ENCODE assay signal across 8 mouse cellular contexts in the genomic region with DNA sequence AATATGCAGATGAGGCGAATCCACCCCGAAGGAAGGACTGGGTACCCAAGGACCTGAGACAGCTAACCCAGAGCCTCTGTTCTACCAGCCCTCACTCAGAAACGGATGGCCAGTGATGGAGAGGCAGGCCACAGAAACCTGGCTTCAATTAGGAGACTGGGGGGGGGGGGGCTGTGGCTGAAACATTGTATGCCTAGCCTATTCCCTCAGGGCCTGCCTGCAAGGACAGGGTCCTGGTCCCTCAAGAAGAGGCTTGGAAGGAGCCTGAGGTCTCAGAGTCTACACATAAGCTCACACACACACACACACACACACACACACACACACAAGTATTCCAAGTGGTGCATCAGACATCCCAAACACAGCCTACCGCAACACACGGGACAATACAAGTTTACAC. TPM values are rescaled to one million over a fixed set of nuclear protein-coding genes. Genes with fewer than 3 reads are reported as not detected.
DNase-seq lines count a peak whose midpoint lies in the region; ATAC-seq lines count a peak whose summit lies in the region.

No protein-coding gene starts in this region.

- peaks cover 41% of the 10 kb centered on the region for H3K27me3 ChIP-seq in heart, embryonic 13.5 days (replicated peaks)
- peaks cover 13% of the 10 kb centered on the region for H3K27me3 ChIP-seq in midbrain, embryonic 13.5 days
- no peaks in the 10 kb centered on the region for H3K27me3 ChIP-seq in midbrain, embryonic 14.5 days (ENCODE audit: control insufficient read depth, insufficient read depth, low read length)
- H3K27me3 ChIP-seq in limb, embryonic 15.5 days, result no peaks in the 10 kb centered on the region

- WGBS in heart, embryonic 13.5 days, result 42% methylated on average over 5 of the region's 5 CpGs
- WGBS in midbrain, embryonic 13.5 days, result 49% methylated on average over 5 of the region's 5 CpGs
- WGBS in midbrain, embryonic 14.5 days, result 52% methylated on average over 5 of the region's 5 CpGs
- 18% methylated on average over 5 of the region's 5 CpGs for WGBS in limb, embryonic 15.5 days

- no peak for ATAC-seq in heart, embryonic 13.5 days (ENCODE audit: extremely low read depth, insufficient number of reproducible peaks, low FRiP score, low TSS enrichment)
- no peak for ATAC-seq in midbrain, embryonic 13.5 days
- ATAC-seq in midbrain, embryonic 14.5 days (ENCODE audit: low FRiP score, low TSS enrichment), result no peak
- no peak for ATAC-seq in limb, embryonic 15.5 days (ENCODE audit: insufficient number of reproducible peaks, low FRiP score, low TSS enrichment, low read depth)

- peaks cover 36% of the 10 kb centered on the region for H3K4me1 ChIP-seq in heart, embryonic 13.5 days
- H3K4me1 ChIP-seq in midbrain, embryonic 13.5 days (replicated peaks), result peaks cover 23% of the 10 kb centered on the region
- H3K4me1 ChIP-seq in midbrain, embryonic 14.5 days (ENCODE audit: control insufficient read depth, insufficient read depth, low read length), result 0 out of 2 replicates have a peak, but pooled peaks cover 10% of the 10 kb centered on the region
- H3K4me1 ChIP-seq in limb, embryonic 15.5 days, result peaks cover 68% of the 10 kb centered on the region

- H3K27ac ChIP-seq in heart, embryonic 13.5 days (replicated peaks), result peak overlapping the region; percentile 53; the same call in 1 of the 2 replicates
- H3K27ac ChIP-seq in midbrain, embryonic 13.5 days, result peak overlapping the region; percentile 4; the same call in 1 of the 2 replicates
- H3K27ac ChIP-seq in midbrain, embryonic 14.5 days (replicated peaks; ENCODE audit: low read depth, low read length), result no peak overlapping the region
- H3K27ac ChIP-seq in limb, embryonic 15.5 days, result peak overlapping the region; percentile 92

- peak overlapping the region; percentile 44 for H3K4me3 ChIP-seq in heart, embryonic 13.5 days
- no peak overlapping the region for H3K4me3 ChIP-seq in midbrain, embryonic 13.5 days (replicated peaks)
- H3K4me3 ChIP-seq in midbrain, embryonic 14.5 days (replicated peaks; ENCODE audit: low read depth, low read length), result no peak overlapping the region
- H3K4me3 ChIP-seq in limb, embryonic 15.5 days, result peak overlapping the region; percentile 56

- peak overlapping the region; percentile 58 for H3K4me2 ChIP-seq in heart, embryonic 13.5 days
- H3K4me2 ChIP-seq in midbrain, embryonic 13.5 days (replicated peaks), result no peak overlapping the region
- H3K4me2 ChIP-seq in midbrain, embryonic 14.5 days (ENCODE audit: low read length), result no peak overlapping the region
- peak overlapping the region; percentile 61 for H3K4me2 ChIP-seq in limb, embryonic 15.5 days

- no peak for DNase-seq in heart, adult 11 months
- no peak for DNase-seq in midbrain, embryonic 14.5 days
- DNase-seq in yolk sac, embryonic 10.5 days (ENCODE audit: low spot score), result no peak
- DNase-seq in cerebellum, adult 8-10 months, result no peak
- DNase-seq in Muller cell, postnatal 12 days (ENCODE audit: inconsistent ontology term), result no peak

- H3K9me3 ChIP-seq in heart, embryonic 13.5 days, result no peaks in the 10 kb centered on the region
- no peaks in the 10 kb centered on the region for H3K9me3 ChIP-seq in midbrain, embryonic 13.5 days
- H3K9me3 ChIP-seq in midbrain, embryonic 14.5 days (ENCODE audit: control insufficient read depth, low read length), result no peaks in the 10 kb centered on the region
- H3K9me3 ChIP-seq in limb, embryonic 15.5 days, result no peaks in the 10 kb centered on the region

- H3K9ac ChIP-seq in heart, embryonic 13.5 days, result peak overlapping the region; percentile 74
- H3K9ac ChIP-seq in midbrain, embryonic 13.5 days (replicated peaks), result no peak overlapping the region
- no peak overlapping the region for H3K9ac ChIP-seq in midbrain, embryonic 14.5 days (replicated peaks; ENCODE audit: low read length)
- H3K9ac ChIP-seq in limb, embryonic 15.5 days, result peak overlapping the region; percentile 53

- H3K36me3 ChIP-seq in heart, embryonic 13.5 days, result no peaks in the 10 kb centered on the region
- H3K36me3 ChIP-seq in midbrain, embryonic 13.5 days, result no peaks in the 10 kb centered on the region
- H3K36me3 ChIP-seq in midbrain, embryonic 14.5 days (ENCODE audit: control insufficient read depth, insufficient read depth, low read length), result no peaks in the 10 kb centered on the region
- H3K36me3 ChIP-seq in limb, embryonic 15.5 days, result peaks cover 11% of the 10 kb centered on the region

RNA-seq across cellular contexts. Expression of gene Tmem119, which starts 0.6 kb away (rescaled TPM):
- 13.3 and 15.8 TPM in 2 replicates for polyA plus RNA-seq in heart, embryonic 13.5 days (2015; fragmentation: Nextera tagmentation; extraction: Ambion mirVana)
- 4.3 and 5.6 TPM in 2 replicates for polyA plus RNA-seq in midbrain, embryonic 13.5 days (2015; fragmentation: Nextera tagmentation; extraction: Ambion mirVana)
- polyA plus RNA-seq in midbrain, embryonic 14.5 days (2014; fragmentation: Nextera tagmentation; extraction: Ambion mirVana), result 1.00 and 3.2 TPM in 2 replicates
- polyA plus RNA-seq in limb, embryonic 15.5 days (2015; fragmentation: Nextera tagmentation; extraction: Ambion mirVana), result 202 and 204 TPM in 2 replicates

RNA-seq across cellular contexts. Expression of gene Iscu, which starts 27.1 kb away (rescaled TPM):
- polyA plus RNA-seq in heart, embryonic 13.5 days (2015; fragmentation: Nextera tagmentation; extraction: Ambion mirVana), result 99.6 and 102 TPM in 2 replicates
- polyA plus RNA-seq in midbrain, embryonic 13.5 days (2015; fragmentation: Nextera tagmentation; extraction: Ambion mirVana), result 93.0 and 101 TPM in 2 replicates
- polyA plus RNA-seq in midbrain, embryonic 14.5 days (2014; fragmentation: Nextera tagmentation; extraction: Ambion mirVana), result 87.6 and 92.2 TPM in 2 replicates
- polyA plus RNA-seq in limb, embryonic 15.5 days (2015; fragmentation: Nextera tagmentation; extraction: Ambion mirVana), result 91.0 and 99.0 TPM in 2 replicates

RNA-seq across cellular contexts. Expression of gene Sart3, which starts 27.4 kb away (rescaled TPM):
- polyA plus RNA-seq in heart, embryonic 13.5 days (2015; fragmentation: Nextera tagmentation; extraction: Ambion mirVana), result 32.0 and 34.5 TPM in 2 replicates
- polyA plus RNA-seq in midbrain, embryonic 13.5 days (2015; fragmentation: Nextera tagmentation; extraction: Ambion mirVana), result 51.1 and 58.5 TPM in 2 replicates
- polyA plus RNA-seq in midbrain, embryonic 14.5 days (2014; fragmentation: Nextera tagmentation; extraction: Ambion mirVana), result 36.4 and 40.1 TPM in 2 replicates
- 38.4 and 45.9 TPM in 2 replicates for polyA plus RNA-seq in limb, embryonic 15.5 days (2015; fragmentation: Nextera tagmentation; extraction: Ambion mirVana)

RNA-seq across cellular contexts. Expression of gene Selplg, which starts 32.8 kb away (rescaled TPM):
- polyA plus RNA-seq in heart, embryonic 13.5 days (2015; fragmentation: Nextera tagmentation; extraction: Ambion mirVana), result 1.2 and 1.3 TPM in 2 replicates
- 0.98 and 1.2 TPM in 2 replicates for polyA plus RNA-seq in midbrain, embryonic 13.5 days (2015; fragmentation: Nextera tagmentation; extraction: Ambion mirVana)
- polyA plus RNA-seq in midbrain, embryonic 14.5 days (2014; fragmentation: Nextera tagmentation; extraction: Ambion mirVana), result 1.1 and 2.6 TPM in 2 replicates
- polyA plus RNA-seq in limb, embryonic 15.5 days (2015; fragmentation: Nextera tagmentation; extraction: Ambion mirVana), result 5.5 and 8.3 TPM in 2 replicates

Comparison
In these comparisons a context has a peak if more than half of its experiments do, and no peak if none do; other contexts are left out.
1. H3K4me2 ChIP-seq: peak in heart, embryonic 13.5 days (single experiment) and limb, embryonic 15.5 days (single experiment); none in midbrain, embryonic 13.5 days (single experiment) and midbrain, embryonic 14.5 days (single experiment).
2. H3K4me3 ChIP-seq: peak in heart, embryonic 13.5 days (single experiment) and limb, embryonic 15.5 days (single experiment); none in midbrain, embryonic 13.5 days (single experiment) and midbrain, embryonic 14.5 days (single experiment).
3. H3K9ac ChIP-seq: peak in heart, embryonic 13.5 days (single experiment) and limb, embryonic 15.5 days (single experiment); none in midbrain, embryonic 13.5 days (single experiment) and midbrain, embryonic 14.5 days (single experiment).
4. RNA of gene Tmem119, which starts 0.6 kb away (polyA plus RNA-seq): 202 to 204 TPM in limb, embryonic 15.5 days; 13.3 to 15.8 TPM in heart, embryonic 13.5 days, 4.3 to 5.6 TPM in midbrain, embryonic 13.5 days and 1.00 to 3.2 TPM in midbrain, embryonic 14.5 days; every median in the first group is over 10 times any median in the second.